Mouse (Mus musculus): ENCODE results near the gene Plxnb2. TPM values are rescaled to one million over a fixed set of nuclear protein-coding genes. Genes with fewer than 3 reads are reported as not detected.

Gene Plxnb2
- polyA plus RNA-seq, 1 experiment from 2014 or later, result 98.5 TPM

DNA sequence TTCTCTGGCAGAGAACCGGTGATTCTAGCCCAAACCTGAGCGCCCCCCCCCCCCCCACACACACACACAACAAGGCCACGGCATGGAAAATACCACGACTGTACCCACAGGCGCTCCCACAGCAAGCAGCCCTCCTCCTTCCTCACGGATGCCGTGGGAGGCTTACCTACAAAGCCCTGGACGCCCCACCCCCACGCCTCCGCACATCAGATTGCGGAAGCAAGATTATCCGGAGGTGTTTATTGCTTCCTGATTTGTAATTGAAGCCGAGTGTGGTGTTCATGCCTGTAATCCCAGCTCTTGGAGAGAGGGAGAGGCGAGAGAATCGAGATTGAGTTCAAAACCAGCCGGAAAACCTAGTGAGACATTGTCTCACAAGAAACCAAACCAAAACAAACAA is 33.6 kb downstream of the Plxnb2 start:
- ATAC-seq, result no peak
- H3K9ac ChIP-seq (ENCODE audit: low read depth, low read length), result no peak overlapping the region
- peaks cover 17% of the 10 kb centered on the region for H3K4me1 ChIP-seq (ENCODE audit: control insufficient read depth, insufficient read depth, low read length)
- WGBS, result 7% methylated on average over 15 of the region's 16 CpGs
- H3K4me2 ChIP-seq (ENCODE audit: low read depth, low read length), result peak overlapping the region; percentile 60
- H3K36me3 ChIP-seq (ENCODE audit: control insufficient read depth, insufficient read depth, low read length), result no peaks in the 10 kb centered on the region
- H3K27ac ChIP-seq (ENCODE audit: low read length), result no peak overlapping the region
- H3K9me3 ChIP-seq (ENCODE audit: control insufficient read depth, low read length), result no peaks in the 10 kb centered on the region
- peaks cover 50% of the 10 kb centered on the region for H3K27me3 ChIP-seq (replicated peaks; ENCODE audit: control insufficient read depth, insufficient read depth, low read length)
- H3K4me3 ChIP-seq (ENCODE audit: low read length), result peak overlapping the region; percentile 40

DNA sequence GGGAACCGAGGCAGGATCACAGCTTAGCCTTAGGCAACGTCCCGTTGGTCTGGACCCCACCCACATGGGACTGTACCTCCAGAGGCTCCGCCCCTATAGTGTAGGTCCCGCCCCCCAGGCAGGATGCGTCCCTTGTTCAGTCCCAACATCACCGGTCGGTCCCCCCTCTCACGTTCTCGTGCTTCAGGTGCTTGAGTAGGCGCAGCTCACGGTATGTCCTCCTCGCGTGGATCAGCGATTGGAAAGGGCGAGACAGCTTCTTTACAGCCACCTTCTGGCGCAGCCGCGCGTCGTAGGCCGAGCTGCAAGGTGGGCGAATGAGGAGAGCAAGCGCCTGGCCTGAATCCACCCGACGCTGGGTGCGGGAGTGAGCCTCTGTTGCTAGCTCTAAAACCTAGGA is 34.1 kb downstream of the Plxnb2 start:
- Histone ChIP-seq H3K27me3 (replicated peaks; ENCODE audit: control insufficient read depth, insufficient read depth, low read length) (peaks cover 54% of the 10 kb centered on the region), H3K9ac (ENCODE audit: low read depth, low read length) (peak overlapping the region; percentile 36), H3K4me1 (ENCODE audit: control insufficient read depth, insufficient read depth, low read length) (peaks cover 17% of the 10 kb centered on the region)

DNA sequence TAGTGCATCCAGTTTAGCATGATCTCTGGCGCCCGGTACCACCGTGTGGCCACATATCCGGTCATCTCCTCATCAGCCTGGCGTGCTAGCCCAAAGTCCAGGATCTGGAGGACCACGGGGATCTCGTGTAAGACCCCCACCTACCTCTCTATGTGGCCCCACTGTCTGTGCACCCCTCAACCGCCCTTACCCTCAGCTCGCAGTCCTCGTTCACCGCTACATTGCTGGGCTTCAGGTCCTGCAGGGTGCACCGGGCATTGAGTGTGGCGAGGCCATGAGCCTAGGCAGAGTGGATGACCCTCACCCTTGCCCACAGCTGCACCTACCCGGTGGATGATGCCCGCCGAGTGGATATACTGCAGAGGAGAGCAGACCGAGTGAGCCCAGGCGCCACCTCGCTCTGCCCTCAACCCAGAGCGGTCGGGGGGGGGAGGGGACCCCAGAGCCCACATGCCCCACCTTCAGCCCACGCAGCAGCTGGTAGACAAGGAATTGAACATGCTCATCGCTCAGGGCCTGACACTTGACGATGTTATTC is 34.7 kb downstream of the Plxnb2 start:
- Histone ChIP-seq H3K9ac (ENCODE audit: low read depth, low read length) (no peak overlapping the region), H3K4me1 (ENCODE audit: control insufficient read depth, insufficient read depth, low read length) (peaks cover 20% of the 10 kb centered on the region), H3K27me3 (replicated peaks; ENCODE audit: control insufficient read depth, insufficient read depth, low read length) (peaks cover 61% of the 10 kb centered on the region), H3K9me3 (ENCODE audit: control insufficient read depth, low read length) (no peaks in the 10 kb centered on the region), H3K4me2 (ENCODE audit: low read depth, low read length) (no peak overlapping the region), H3K4me3 (ENCODE audit: low read length) (no peak overlapping the region), H3K27ac (ENCODE audit: low read length) (no peak overlapping the region), H3K36me3 (ENCODE audit: control insufficient read depth, insufficient read depth, low read length) (no peaks in the 10 kb centered on the region)
- ATAC-seq, result no peak
- 65% methylated on average over 24 of the region's 24 CpGs for WGBS

More for the DNA sequence above, 34.1 kb downstream of the Plxnb2 start:
- Histone ChIP-seq H3K4me3 (ENCODE audit: low read length) (peak overlapping the region; percentile 40), H3K9me3 (ENCODE audit: control insufficient read depth, low read length) (no peaks in the 10 kb centered on the region), H3K4me2 (ENCODE audit: low read depth, low read length) (peak overlapping the region; percentile 60), H3K36me3 (ENCODE audit: control insufficient read depth, insufficient read depth, low read length) (no peaks in the 10 kb centered on the region), H3K27ac (ENCODE audit: low read length) (no peak overlapping the region)
- peak; percentile 36; the same call in 1 of the 2 replicates for ATAC-seq
- WGBS, result 2% methylated on average over 27 of the region's 27 CpGs

- Histone ChIP-seq H3K4me3 (ENCODE audit: low read length) (no peak overlapping the region), H3K4me1 (ENCODE audit: control insufficient read depth, insufficient read depth, low read length) (peaks cover 27% of the 10 kb centered on the region), H3K9me3 (ENCODE audit: control insufficient read depth, low read length) (no peaks in the 10 kb centered on the region), H3K27me3 (replicated peaks; ENCODE audit: control insufficient read depth, insufficient read depth, low read length) (peaks cover 70% of the 10 kb centered on the region), H3K9ac (ENCODE audit: low read depth, low read length) (no peak overlapping the region), H3K4me2 (ENCODE audit: low read depth, low read length) (no peak overlapping the region), H3K36me3 (ENCODE audit: control insufficient read depth, insufficient read depth, low read length) (no peaks in the 10 kb centered on the region), H3K27ac (ENCODE audit: low read length) (no peak overlapping the region)
- 83% methylated on average over 11 of the region's 11 CpGs for WGBS
- ATAC-seq, result no peak
Measured at GRCm38 (mm10) chr15:89144965-89145364, 35.6 kb downstream of the Plxnb2 start.

DNA sequence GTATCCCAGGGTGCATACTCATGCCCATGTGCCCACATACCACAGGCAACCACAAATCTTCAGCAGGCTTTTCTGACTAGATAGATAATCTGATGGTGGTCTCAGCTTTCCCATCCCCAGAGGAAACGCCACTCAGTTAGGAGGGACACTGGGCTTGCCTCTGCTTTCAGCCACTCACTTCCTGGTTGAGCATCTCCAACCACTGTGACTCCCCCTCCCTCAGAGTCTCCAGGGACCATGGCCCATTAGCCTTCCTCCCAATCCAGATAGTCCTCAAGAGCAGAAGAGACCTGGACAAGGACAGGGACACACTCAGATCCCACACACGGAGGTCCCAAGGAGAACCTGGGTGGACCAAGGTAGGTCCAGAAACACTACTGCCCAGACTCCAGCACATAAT is 37.5 kb downstream of the Plxnb2 start:
- Histone ChIP-seq H3K4me3 (ENCODE audit: low read length) (no peak overlapping the region), H3K27ac (ENCODE audit: low read length) (no peak overlapping the region), H3K9me3 (ENCODE audit: control insufficient read depth, low read length) (no peaks in the 10 kb centered on the region), H3K36me3 (ENCODE audit: control insufficient read depth, insufficient read depth, low read length) (no peaks in the 10 kb centered on the region), H3K9ac (ENCODE audit: low read depth, low read length) (no peak overlapping the region), H3K4me2 (ENCODE audit: low read depth, low read length) (no peak overlapping the region), H3K4me1 (ENCODE audit: control insufficient read depth, insufficient read depth, low read length) (peaks cover 26% of the 10 kb centered on the region), H3K27me3 (replicated peaks; ENCODE audit: control insufficient read depth, insufficient read depth, low read length) (peaks cover 65% of the 10 kb centered on the region)
- ATAC-seq, result no peak
- 71% methylated on average over 2 of the region's 2 CpGs for WGBS

DNA sequence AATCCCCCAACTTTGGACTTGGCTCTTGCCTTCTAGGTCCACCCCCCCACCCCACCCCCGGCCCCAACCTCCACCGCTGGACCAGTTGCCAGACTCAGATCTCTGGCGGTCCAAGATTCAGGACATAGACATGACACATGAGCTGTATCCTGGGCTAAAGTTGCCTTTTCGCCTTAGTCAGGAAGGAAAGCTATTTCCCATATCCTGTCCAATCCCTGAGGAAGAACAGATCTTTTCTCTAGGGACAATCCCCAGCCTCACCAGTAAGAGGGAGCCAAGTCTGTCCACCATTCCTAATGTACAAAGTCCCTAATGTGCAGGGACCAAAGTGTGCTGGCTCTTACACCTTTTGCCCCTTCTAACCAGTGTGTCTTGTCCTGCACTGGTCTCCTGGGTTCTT is 38.7 kb downstream of the Plxnb2 start:
- Histone ChIP-seq H3K9ac (ENCODE audit: low read depth, low read length) (no peak overlapping the region), H3K4me2 (ENCODE audit: low read depth, low read length) (no peak overlapping the region), H3K9me3 (ENCODE audit: control insufficient read depth, low read length) (no peaks in the 10 kb centered on the region), H3K36me3 (ENCODE audit: control insufficient read depth, insufficient read depth, low read length) (no peaks in the 10 kb centered on the region), H3K4me1 (ENCODE audit: control insufficient read depth, insufficient read depth, low read length) (peaks cover 19% of the 10 kb centered on the region), H3K27ac (ENCODE audit: low read length) (no peak overlapping the region), H3K4me3 (ENCODE audit: low read length) (no peak overlapping the region), H3K27me3 (replicated peaks; ENCODE audit: control insufficient read depth, insufficient read depth, low read length) (peaks cover 55% of the 10 kb centered on the region)
- 54% methylated on average over 4 of the region's 4 CpGs for WGBS
- ATAC-seq, result no peak

GRCm38 (mm10) chr15:89141443-89141842 is 39.1 kb downstream of the Plxnb2 start:
- Histone ChIP-seq H3K4me3 (ENCODE audit: low read length) (no peak overlapping the region), H3K9ac (ENCODE audit: low read depth, low read length) (no peak overlapping the region), H3K27me3 (replicated peaks; ENCODE audit: control insufficient read depth, insufficient read depth, low read length) (peaks cover 50% of the 10 kb centered on the region), H3K4me2 (ENCODE audit: low read depth, low read length) (no peak overlapping the region), H3K4me1 (ENCODE audit: control insufficient read depth, insufficient read depth, low read length) (peaks cover 14% of the 10 kb centered on the region), H3K27ac (ENCODE audit: low read length) (no peak overlapping the region), H3K9me3 (ENCODE audit: control insufficient read depth, low read length) (no peaks in the 10 kb centered on the region), H3K36me3 (ENCODE audit: control insufficient read depth, insufficient read depth, low read length) (no peaks in the 10 kb centered on the region)
- 14% methylated on average over 5 of the region's 5 CpGs for WGBS
- no peak for ATAC-seq

DNA sequence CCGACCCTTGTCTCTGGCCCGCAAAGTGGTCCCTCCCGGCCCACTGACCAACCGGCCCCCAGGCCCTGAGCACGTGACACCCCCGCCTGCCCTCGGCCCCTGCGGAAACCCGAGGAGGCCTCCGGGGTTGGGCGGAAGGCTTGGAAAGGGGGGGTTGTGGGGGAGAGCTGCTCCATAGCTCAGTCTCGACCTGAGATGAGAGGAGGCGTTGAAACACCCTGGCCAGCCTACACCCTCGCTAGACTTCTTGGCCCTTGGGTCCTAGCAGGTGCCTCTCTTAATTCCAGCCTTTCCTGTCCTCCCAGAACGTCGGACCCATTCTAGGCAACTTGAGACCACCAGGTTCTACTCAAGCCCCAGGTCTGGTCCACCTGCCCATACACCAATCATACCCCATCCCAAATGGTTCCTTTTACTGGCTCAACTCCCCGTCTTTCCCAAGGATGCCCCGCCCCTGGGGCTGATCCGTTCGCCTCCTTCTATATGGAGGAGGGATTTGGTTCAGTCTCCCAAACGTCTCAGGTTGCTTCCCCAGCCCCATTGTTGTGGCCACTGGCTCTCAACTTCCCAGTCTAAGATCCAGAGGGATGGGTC is 39.8 kb downstream of the Plxnb2 start, which contains the start of gene Mapk12:
Gene Mapk12 (minus strand): TSS at position 45 of the 594 bp plus-strand sequence.
- WGBS, result under 1% methylated on average over 21 of the region's 21 CpGs
- Histone ChIP-seq H3K27ac (ENCODE audit: low read length) (no peak within 1 kb of the TSS), H3K9ac (ENCODE audit: low read depth, low read length) (peak within 1 kb of the TSS; percentile 59), H3K4me2 (ENCODE audit: low read depth, low read length) (peak within 1 kb of the TSS; percentile 94), H3K4me1 (ENCODE audit: control insufficient read depth, insufficient read depth, low read length) (peaks cover 12% of the 10 kb centered on the region), H3K27me3 (replicated peaks; ENCODE audit: control insufficient read depth, insufficient read depth, low read length) (peaks cover 43% of the 10 kb centered on the region), H3K36me3 (ENCODE audit: control insufficient read depth, insufficient read depth, low read length) (no peaks in the 10 kb centered on the region), H3K4me3 (ENCODE audit: low read length) (peak within 1 kb of the TSS; percentile 59), H3K9me3 (ENCODE audit: control insufficient read depth, low read length) (no peaks in the 10 kb centered on the region)
- ATAC-seq, result peak; percentile 61

DNA sequence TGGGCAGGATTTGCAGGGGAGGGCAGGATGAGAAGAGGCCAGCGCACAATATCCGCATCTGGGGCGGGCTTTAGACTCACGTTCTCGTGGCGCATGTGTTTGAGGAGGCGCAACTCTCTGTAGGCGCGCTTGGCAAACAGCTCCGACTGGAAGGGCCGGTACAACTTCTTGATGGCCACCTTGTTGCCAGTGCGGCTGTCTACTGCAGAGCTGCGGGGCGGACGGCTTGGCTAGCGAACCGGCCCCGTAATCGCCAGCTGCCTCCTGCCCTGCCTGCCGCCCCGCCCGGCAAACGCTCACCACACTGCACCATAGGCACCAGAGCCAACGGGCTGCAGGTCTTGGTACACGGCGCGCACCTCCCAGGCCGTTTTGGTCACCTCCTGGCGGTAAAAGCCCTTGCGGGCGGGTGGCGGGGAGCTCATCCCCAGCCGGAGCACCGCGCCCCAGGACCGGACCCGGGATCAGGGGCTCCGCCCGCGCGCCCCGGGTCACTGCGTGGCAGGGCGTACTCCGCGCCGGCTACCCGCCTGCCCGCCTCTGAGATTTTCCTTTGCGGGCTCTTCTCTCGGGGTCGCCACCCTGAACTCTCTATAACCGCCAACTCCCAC is 40.4 kb downstream of the Plxnb2 start:
- Histone ChIP-seq H3K9ac (ENCODE audit: low read depth, low read length) (peak overlapping the region; percentile 59), H3K27ac (ENCODE audit: low read length) (no peak overlapping the region), H3K9me3 (ENCODE audit: control insufficient read depth, low read length) (no peaks in the 10 kb centered on the region), H3K4me1 (ENCODE audit: control insufficient read depth, insufficient read depth, low read length) (peaks cover 12% of the 10 kb centered on the region), H3K4me2 (ENCODE audit: low read depth, low read length) (peak overlapping the region; percentile 94), H3K36me3 (ENCODE audit: control insufficient read depth, insufficient read depth, low read length) (no peaks in the 10 kb centered on the region), H3K27me3 (replicated peaks; ENCODE audit: control insufficient read depth, insufficient read depth, low read length) (peaks cover 37% of the 10 kb centered on the region), H3K4me3 (ENCODE audit: low read length) (peak overlapping the region; percentile 59)
- ATAC-seq, result peak; percentile 47
- under 1% methylated on average over 53 of the region's 53 CpGs for WGBS
